Mouse (Mus musculus) spleen, postnatal 10 days (tissue): ENCODE measurements around the gene Gdpd1.
"Not testable (repeated sequence)": the region's sequence is repeated elsewhere in the genome, so short reads cannot be mapped to it uniquely, and the experiment has no call there.

Source experiments
- DNase-seq, 2 experiments: peaks; one replicate each; pipeline ENCODE4 v3.0.0; 2021 to 2022; ENCODE audit warnings: low spot score in 2 of 2

The Gdpd1 gene

GRCm38 (mm10) chr11:87073866-87074440 lies at the start of gene Gdpd1:
Gene Gdpd1 (minus strand): TSS chr11:87074062.
- peak; percentile 77 to 88 for DNase-seq

- no peak for DNase-seq
These were observed 48.0 kb upstream of the Gdpd1 start for GRCm38 (mm10) chr11:87121864-87122263.

GRCm38 (mm10) chr11:87110172-87110909 lies 36.5 kb upstream of the Gdpd1 start:
- DNase-seq = no peak

GRCm38 (mm10) chr11:87109519-87110171 lies 35.8 kb upstream of the Gdpd1 start:
- peak; percentile 51 to 64 for DNase-seq

- peak; percentile 90 to 96 for DNase-seq
These were observed 35.1 kb upstream of the Gdpd1 start, which contains the start of gene Ska2 for GRCm38 (mm10) chr11:87108755-87109518. Gene Ska2 (plus strand): TSS chr11:87109234.

GRCm38 (mm10) chr11:87108409-87108754 lies 34.5 kb upstream of the Gdpd1 start, which contains the start of gene Prr11:
Gene Prr11 (minus strand): TSS chr11:87108708.
- DNase-seq = no peak

GRCm38 (mm10) chr11:87087142-87087541 lies 13.3 kb upstream of the Gdpd1 start:
- DNase-seq = no peak

GRCm38 (mm10) chr11:87086290-87086984 lies 12.6 kb upstream of the Gdpd1 start, which contains the start of gene Smg8:
Gene Smg8 (minus strand): TSS chr11:87086774.
- DNase-seq = peak; percentile 69 to 84

- DNase-seq = no peak
These were observed 11.6 kb upstream of the Gdpd1 start for GRCm38 (mm10) chr11:87085461-87085860.

- DNase-seq = no peak
These were observed 9.8 kb upstream of the Gdpd1 start for GRCm38 (mm10) chr11:87083712-87084111.

- peak; percentile 54 to 70 for DNase-seq
These were observed 458 bp downstream of the Gdpd1 start for GRCm38 (mm10) chr11:87073343-87073865.

GRCm38 (mm10) chr11:87062087-87062486 lies 11.8 kb downstream of the Gdpd1 start:
- no peak for DNase-seq

GRCm38 (mm10) chr11:87060410-87060809 lies 13.5 kb downstream of the Gdpd1 start:
- no peak for DNase-seq

- DNase-seq = no peak
These were observed 17.6 kb downstream of the Gdpd1 start for GRCm38 (mm10) chr11:87056286-87056685.

GRCm38 (mm10) chr11:87048900-87049299 lies 25.0 kb downstream of the Gdpd1 start:
- DNase-seq = not testable (repeated sequence)

- peak in 1 of 2 experiments; percentile 39 for DNase-seq
These were observed 26.9 kb downstream of the Gdpd1 start for GRCm38 (mm10) chr11:87046968-87047367.

GRCm38 (mm10) chr11:87043052-87043451 lies 30.8 kb downstream of the Gdpd1 start:
- no peak for DNase-seq

GRCm38 (mm10) chr11:87039307-87039963 lies 34.4 kb downstream of the Gdpd1 start:
- peak in 1 of 2 experiments; percentile 19 for DNase-seq

- DNase-seq = peak in 1 of 2 experiments; percentile 25
These were observed 37.7 kb downstream of the Gdpd1 start for GRCm38 (mm10) chr11:87036180-87036579.

GRCm38 (mm10) chr11:87028212-87028611 lies 45.6 kb downstream of the Gdpd1 start:
- no peak for DNase-seq
